Mouse (Mus musculus) hindbrain, postnatal 0 days (tissue): ENCODE measurements around the gene Spef2. TPM values are rescaled to one million over a fixed set of nuclear protein-coding genes. Genes with fewer than 3 reads are reported as not detected.
"Not testable (repeated sequence)": the region's sequence is repeated elsewhere in the genome, so short reads cannot be mapped to it uniquely, and the experiment has no call there.

Source experiments
- ATAC-seq: fragments of 200-750 bp; cut with Nextera tagmentation; 2 replicates; pipeline ENCODE4 v1.8.0; 2017; ENCODE audit warnings: mild to moderate bottlenecking, moderate TSS enrichment, moderate library complexity
- DNase-seq: peaks from one replicate; pipeline ENCODE4 v3.0.0-alpha.2; 2015; ENCODE audit warnings: low spot score
- H3K27ac ChIP-seq: fragments of 300-500 bp; sonication (generic); 2 replicates; pipeline ENCODE4 v1.5.1; 2014; ENCODE audit warnings: mild to moderate bottlenecking
- H3K27me3 ChIP-seq: fragments of 300-500 bp; sonication (generic); 2 replicates; pipeline ENCODE4 v1.6.1; 2014; ENCODE audit warnings: low read length, mixed read lengths; ENCODE audit not compliant: insufficient read depth
- H3K36me3 ChIP-seq: fragments of 300-500 bp; sonication (generic); 2 replicates; pipeline ENCODE4 v1.6.1; 2014; ENCODE audit warnings: low read length, mixed read lengths; ENCODE audit not compliant: insufficient read depth
- H3K4me1 ChIP-seq: fragments of 300-500 bp; sonication (generic); 2 replicates; pipeline ENCODE4 v1.6.1; 2014; ENCODE audit warnings: antibody characterized with exemption, low read length, mixed read lengths; ENCODE audit not compliant: insufficient read depth
- H3K4me2 ChIP-seq: fragments of 300-500 bp; sonication (generic); 2 replicates; pipeline ENCODE4 v1.6.1; 2014; ENCODE audit warnings: low read depth, mild to moderate bottlenecking, low read length, moderate library complexity, mixed read lengths
- H3K4me3 ChIP-seq: fragments of 300-500 bp; sonication (generic); 2 replicates; pipeline ENCODE4 v1.5.1; 2014; ENCODE audit warnings: low read length
- H3K9ac ChIP-seq: fragments of 300-500 bp; sonication (generic); replicated peaks from 2 replicates; pipeline ENCODE4 v1.6.1; 2014; ENCODE audit warnings: mild to moderate bottlenecking, low read length, moderate library complexity, mixed read lengths
- H3K9me3 ChIP-seq: fragments of 300-500 bp; sonication (generic); 2 replicates; pipeline ENCODE4 v1.6.1; 2016; ENCODE audit warnings: low read length, mixed read lengths
- CTCF ChIP-seq: IDR thresholded peaks from 2 replicates; pipeline ENCODE4 v1.5.1; 2016; ENCODE audit warnings: antibody characterized with exemption, control low read depth, low read depth
- WGBS: fragments of 180-500 bp; shearing (Covaris S2); extraction: QIAGEN DNeasy Blood & Tissue Kit; methylation state at CpG from one replicate; pipeline ENCODE4 v1.1.7; 2014; 5-methylcytosine and 5-hydroxymethylcytosine counted together
- polyA plus RNA-seq: library from polyadenylated mRNA; unstranded; fragments of >200 nt; fragmentation: Nextera tagmentation; extraction: Ambion mirVana; gene quantifications from 2 replicates; pipeline ENCODE4 v1.2.1, GENCODE M21; 2015
- total RNA-seq: library from RNA; depleted of rRNA; stranded (reverse); fragments of >200 nt; gene quantifications from 2 replicates; pipeline ENCODE4 v1.2.3, GENCODE M21; 2014

The Spef2 gene
- total and polyA plus RNA-seq, 2 experiments from 2014 or later, result 0.42 to 1.9 TPM

- H3K4me3 ChIP-seq, result no peak overlapping the region
- no peak for DNase-seq
- no peak overlapping the region for H3K4me2 ChIP-seq
- H3K4me1 ChIP-seq, result no peaks in the 10 kb centered on the region
- H3K9me3 ChIP-seq, result no peaks in the 10 kb centered on the region
- no peak for TF ChIP-seq CTCF
- no peak overlapping the region for H3K27ac ChIP-seq
- H3K27me3 ChIP-seq, result no peaks in the 10 kb centered on the region
- H3K9ac ChIP-seq, result no peak overlapping the region
- no peak for ATAC-seq
- no peaks in the 10 kb centered on the region for H3K36me3 ChIP-seq
Observed at GRCm38 (mm10) chr15:9701845-9702244, 46.8 kb downstream of the Spef2 start.

GRCm38 (mm10) chr15:9691721-9692120, 56.9 kb downstream of the Spef2 start:
- H3K4me1 ChIP-seq, result no peaks in the 10 kb centered on the region
- TF ChIP-seq CTCF, result no peak
- no peaks in the 10 kb centered on the region for H3K36me3 ChIP-seq
- H3K4me3 ChIP-seq, result no peak overlapping the region
- no peak overlapping the region for H3K9ac ChIP-seq
- no peaks in the 10 kb centered on the region for H3K9me3 ChIP-seq
- H3K27me3 ChIP-seq, result no peaks in the 10 kb centered on the region
- H3K4me2 ChIP-seq, result no peak overlapping the region
- DNase-seq (no peak), ATAC-seq (no peak)
- H3K27ac ChIP-seq, result no peak overlapping the region

GRCm38 (mm10) chr15:9690845-9691244, 57.8 kb downstream of the Spef2 start:
- Histone ChIP-seq H3K27me3 (no peaks in the 10 kb centered on the region), H3K27ac (no peak overlapping the region), H3K4me2 (no peak overlapping the region), H3K36me3 (no peaks in the 10 kb centered on the region), H3K4me3 (no peak overlapping the region), H3K9ac (no peak overlapping the region), H3K9me3 (no peaks in the 10 kb centered on the region), H3K4me1 (no peaks in the 10 kb centered on the region)
- DNase-seq (no peak), ATAC-seq (no peak)
- WGBS, result 88% methylated on average over 5 of the region's 5 CpGs
- TF ChIP-seq CTCF, result no peak

GRCm38 (mm10) chr15:9690436-9690835, 58.2 kb downstream of the Spef2 start:
- no peaks in the 10 kb centered on the region for H3K36me3 ChIP-seq
- no peak for TF ChIP-seq CTCF
- no peaks in the 10 kb centered on the region for H3K4me1 ChIP-seq
- no peak for ATAC-seq
- no peak for DNase-seq
- H3K4me2 ChIP-seq, result no peak overlapping the region
- no peak overlapping the region for H3K9ac ChIP-seq
- no peaks in the 10 kb centered on the region for H3K9me3 ChIP-seq
- WGBS, result 67% methylated on average over 1 of the region's 1 CpGs
- no peak overlapping the region for H3K27ac ChIP-seq
- no peak overlapping the region for H3K4me3 ChIP-seq
- no peaks in the 10 kb centered on the region for H3K27me3 ChIP-seq

- H3K4me1 ChIP-seq, result no peaks in the 10 kb centered on the region
- H3K4me2 ChIP-seq, result no peak overlapping the region
- no peak overlapping the region for H3K4me3 ChIP-seq
- no peak overlapping the region for H3K27ac ChIP-seq
- H3K9ac ChIP-seq, result no peak overlapping the region
- H3K36me3 ChIP-seq, result no peaks in the 10 kb centered on the region
- ATAC-seq (no peak), DNase-seq (no peak)
- H3K27me3 ChIP-seq, result no peaks in the 10 kb centered on the region
- no peaks in the 10 kb centered on the region for H3K9me3 ChIP-seq
- WGBS, result 88% methylated on average over 4 of the region's 4 CpGs
- TF ChIP-seq CTCF, result no peak
Observed at GRCm38 (mm10) chr15:9683485-9683884, 65.2 kb downstream of the Spef2 start.

- ATAC-seq (no peak), DNase-seq (no peak)
- TF ChIP-seq CTCF, result no peak
- H3K27ac ChIP-seq, result no peak overlapping the region
- H3K36me3 ChIP-seq, result no peaks in the 10 kb centered on the region
- no peak overlapping the region for H3K9ac ChIP-seq
- no peaks in the 10 kb centered on the region for H3K4me1 ChIP-seq
- 75% methylated on average over 9 of the region's 9 CpGs for WGBS
- H3K4me3 ChIP-seq, result no peak overlapping the region
- no peaks in the 10 kb centered on the region for H3K9me3 ChIP-seq
- H3K4me2 ChIP-seq, result no peak overlapping the region
- no peaks in the 10 kb centered on the region for H3K27me3 ChIP-seq
Observed at GRCm38 (mm10) chr15:9677343-9678036, 71.2 kb downstream of the Spef2 start.

- DNase-seq (no peak), ATAC-seq (no peak)
- Histone ChIP-seq H3K4me2 (no peak overlapping the region), H3K27ac (no peak overlapping the region), H3K36me3 (no peaks in the 10 kb centered on the region), H3K4me1 (no peaks in the 10 kb centered on the region), H3K27me3 (no peaks in the 10 kb centered on the region), H3K4me3 (no peak overlapping the region), H3K9me3 (no peaks in the 10 kb centered on the region), H3K9ac (no peak overlapping the region)
- 87% methylated on average over 4 of the region's 4 CpGs for WGBS
- no peak for TF ChIP-seq CTCF
Observed at GRCm38 (mm10) chr15:9668575-9668974, 80.1 kb downstream of the Spef2 start.

- not testable (repeated sequence) for H3K4me3 ChIP-seq, H3K9me3 ChIP-seq, H3K36me3 ChIP-seq, H3K4me1 ChIP-seq, DNase-seq, H3K27me3 ChIP-seq, H3K27ac ChIP-seq, ATAC-seq, H3K4me2 ChIP-seq, H3K9ac ChIP-seq
- 86% methylated on average over 2 of the region's 2 CpGs for WGBS
Observed at GRCm38 (mm10) chr15:9664948-9665347, 83.7 kb downstream of the Spef2 start.
